Mouse (Mus musculus) heart, postnatal 36 days (tissue): ENCODE data around the gene Pgf. TPM values are rescaled to one million over a fixed set of nuclear protein-coding genes. Genes with fewer than 3 reads are reported as not detected.

Experiments
- DNase-seq, 2 experiments: peaks; one replicate each; pipeline ENCODE4 v3.0.0; 2021 to 2022
- intact Hi-C: fragments of 180-260 bp; cut with DNase I; formaldehyde crosslinking; loops from one replicate; pipeline ENCODE4 v1.15.1; 2025
- total RNA-seq, 2 experiments: library from RNA; stranded (reverse); gene quantifications; 2 replicates each; pipeline ENCODE4 v1.2.3; 2021

Gene Pgf
- total RNA-seq, 2 experiments from 2014 or later: 3.4 to 4.6 TPM

GRCm38 (mm10) chr12:85134043-85134794, 43.4 kb downstream of the Pgf start:
- intact Hi-C loops: no loop called here
- no peak for DNase-seq

- DNase-seq: no peak
- intact Hi-C loops: no loop called here
Measured at GRCm38 (mm10) chr12:85131361-85131760, 46.2 kb downstream of the Pgf start.

- DNase-seq: no peak
- intact Hi-C loops: no loop called here
Measured at GRCm38 (mm10) chr12:85129426-85129978, 48.1 kb downstream of the Pgf start.

GRCm38 (mm10) chr12:85126986-85127603, 50.5 kb downstream of the Pgf start:
- DNase-seq: no peak
- intact Hi-C loops: no loop called here

GRCm38 (mm10) chr12:85124751-85125150, 52.8 kb downstream of the Pgf start:
- intact Hi-C loops: no loop called here
- no peak for DNase-seq

GRCm38 (mm10) chr12:85123645-85124044, 53.9 kb downstream of the Pgf start:
- intact Hi-C loops: no loop called here
- no peak for DNase-seq

GRCm38 (mm10) chr12:85123108-85123530, 54.5 kb downstream of the Pgf start:
- no peak for DNase-seq
- intact Hi-C loops: no loop called here

GRCm38 (mm10) chr12:85121806-85122459, 55.7 kb downstream of the Pgf start:
- intact Hi-C loops: no loop called here

More at GRCm38 (mm10) chr12:85121806-85122459, 55.7 kb downstream of the Pgf start:
- DNase-seq: no peak

Other genes with a start within 250 kb of the Pgf start
- 10 to 100 TPM; 37.0 to 37.2 TPM for gene Fcf1, start 206.9 kb downstream of the Pgf start, total RNA-seq
- gene Arel1, start 206.9 kb downstream of the Pgf start, total RNA-seq: 10 to 100 TPM; 40.4 to 46.7 TPM
- 10 to 100 TPM; 26.3 to 27.7 TPM for gene Ylpm1, start 181.5 kb downstream of the Pgf start, total RNA-seq
- 1 to 10 TPM; 2.1 to 2.3 TPM for gene Prox2, start 67.0 kb downstream of the Pgf start, total RNA-seq
- gene Dlst, start 67.0 kb downstream of the Pgf start, total RNA-seq: 100 to 1,000 TPM; 681 to 829 TPM
- gene Rps6kl1, start 26.5 kb downstream of the Pgf start, total RNA-seq: 1 to 10 TPM; 3.6 to 3.9 TPM
- 10 to 100 TPM; 42.7 to 47.7 TPM for gene Eif2b2, start 41.7 kb upstream of the Pgf start, total RNA-seq
- gene Mlh3, start 92.8 kb upstream of the Pgf start, total RNA-seq: 1 to 10 TPM; 7.5 to 8.7 TPM
- gene Acyp1, start 110.6 kb upstream of the Pgf start, total RNA-seq: 10 to 100 TPM; 15.9 to 22.1 TPM
- gene Zc2hc1c, start 110.8 kb upstream of the Pgf start, total RNA-seq: 1 to 10 TPM; 2.3 to 2.9 TPM
- 100 to 1,000 TPM; 100 to 106 TPM for gene Nek9, start 161.6 kb upstream of the Pgf start, total RNA-seq
- gene Tmed10, start 197.1 kb upstream of the Pgf start, total RNA-seq: 100 to 1,000 TPM; 158 to 175 TPM